8 mouse cellular contexts compared by ENCODE assay signal in the genomic region with DNA sequence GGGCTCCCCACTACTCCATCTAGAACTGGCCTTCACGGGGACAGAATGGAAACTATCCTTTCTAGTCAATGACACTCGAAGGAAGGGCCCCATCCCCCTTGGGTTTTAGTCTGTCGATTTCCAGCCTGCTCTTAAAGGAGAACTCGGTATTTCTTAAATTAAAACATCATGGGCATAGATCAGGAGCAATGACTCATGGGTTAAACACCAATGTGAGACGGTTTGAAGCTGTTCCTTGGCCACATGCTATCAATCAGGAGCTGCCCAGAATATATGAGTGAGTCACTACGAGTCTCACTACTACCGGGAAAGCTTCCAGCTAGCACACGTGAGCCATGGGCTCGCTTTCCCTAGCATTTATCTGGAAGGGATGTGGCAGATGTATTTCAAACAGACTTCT.
DNase-seq lines count a peak whose midpoint lies in the region; ATAC-seq lines count a peak whose summit lies in the region.

No protein-coding gene starts in this region.

- ATAC-seq in megakaryocyte, adult 5-6 weeks (ENCODE audit: poor library complexity, severe bottlenecking), result no peak

- intact Hi-C loops in gastrocnemius, postnatal 14 days (cut with DNase I; ENCODE audit: low total_unique reads), result no loop called here

- peak; percentile 32 for DNase-seq in layer of hippocampus, adult 11-12 months (ENCODE audit: low spot score)
- no peak for DNase-seq in layer of hippocampus, postnatal 25 days (ENCODE audit: extremely low spot score in 1 of 2, low spot score in 1 of 2)
- peak; percentile 57 for DNase-seq in adrenal gland, postnatal 25 days
- DNase-seq in gastrocnemius, postnatal 14 days, result peak; percentile 46
- peak; percentile 54 to 61 for DNase-seq in left cerebral cortex, adult 18-20 months (ENCODE audit: low spot score in 2 of 2)
- DNase-seq in telencephalon, adult 2 months (ENCODE audit: low read depth, low spot score), result peak; percentile 73
- DNase-seq in thymus, postnatal 25 days, result no peak

Comparison
In these comparisons a context has a peak if more than half of its experiments do, and no peak if none do; other contexts are left out.
1. DNase-seq: peak in layer of hippocampus, adult 11-12 months (single experiment), adrenal gland, postnatal 25 days (single experiment), gastrocnemius, postnatal 14 days (single experiment), left cerebral cortex, adult 18-20 months (2 of 2) and telencephalon, adult 2 months (single experiment); none in layer of hippocampus, postnatal 25 days (0 of 2) and thymus, postnatal 25 days (single experiment).